Mouse (Mus musculus) hindbrain, embryonic 13.5 days (tissue): ENCODE results near the gene Gpat3. TPM values are rescaled to one million over a fixed set of nuclear protein-coding genes. Genes with fewer than 3 reads are reported as not detected.

ENCODE experiments used
- ATAC-seq: fragments of 200-750 bp; cut with Nextera tagmentation; 2 replicates; pipeline ENCODE4 v1.8.0; 2017; ENCODE audit warnings: moderate TSS enrichment; ENCODE audit not compliant: low FRiP score
- H3K27ac ChIP-seq: fragments of 300-500 bp; sonication (generic); 2 replicates; pipeline ENCODE4 v1.5.1; 2015; ENCODE audit warnings: inconsistent platforms, mild to moderate bottlenecking, moderate library complexity
- H3K27me3 ChIP-seq: fragments of 300-500 bp; sonication (generic); 2 replicates; pipeline ENCODE4 v1.6.1; 2015; ENCODE audit warnings: mild to moderate bottlenecking, inconsistent platforms
- H3K36me3 ChIP-seq: fragments of 300-500 bp; sonication (generic); 2 replicates; pipeline ENCODE4 v1.6.1; 2015; ENCODE audit warnings: mild to moderate bottlenecking, inconsistent platforms
- H3K4me1 ChIP-seq: fragments of 300-500 bp; sonication (generic); replicated peaks from 2 replicates; pipeline ENCODE4 v1.6.1; 2015; ENCODE audit warnings: inconsistent platforms
- H3K4me2 ChIP-seq: fragments of 300-500 bp; sonication (generic); 2 replicates; pipeline ENCODE4 v1.6.1; 2015; ENCODE audit warnings: inconsistent platforms, mild to moderate bottlenecking, moderate library complexity
- H3K4me3 ChIP-seq: fragments of 300-500 bp; sonication (generic); 2 replicates; pipeline ENCODE4 v1.5.1; 2015; ENCODE audit warnings: mild to moderate bottlenecking, inconsistent platforms
- H3K9ac ChIP-seq: fragments of 300-500 bp; sonication (generic); 2 replicates; pipeline ENCODE4 v1.6.1; 2015; ENCODE audit warnings: mild to moderate bottlenecking, inconsistent platforms
- H3K9me3 ChIP-seq: fragments of 300-500 bp; sonication (generic); 2 replicates; pipeline ENCODE4 v1.6.1; 2016; ENCODE audit warnings: inconsistent platforms
- WGBS: fragments of 180-500 bp; shearing (Covaris S2); methylation state at CpG from one replicate; pipeline ENCODE4 v1.1.7; 2015; 5-methylcytosine and 5-hydroxymethylcytosine counted together
- polyA plus RNA-seq: library from polyadenylated mRNA; unstranded; fragments of >200 nt; fragmentation: Nextera tagmentation; extraction: Ambion mirVana; gene quantifications from 2 replicates; pipeline ENCODE4 v1.2.1, GENCODE M21; 2015

Gpat3 gene
- polyA plus RNA-seq, 1 experiment from 2014 or later, result 1.5 TPM

GRCm38 (mm10) chr5:100943716-100944115, 98.2 kb downstream of the Gpat3 start:
- Histone ChIP-seq H3K27me3 (peaks cover 12% of the 10 kb centered on the region), H3K4me2 (no peak overlapping the region), H3K9ac (no peak overlapping the region), H3K27ac (no peak overlapping the region), H3K36me3 (no peaks in the 10 kb centered on the region), H3K9me3 (no peaks in the 10 kb centered on the region), H3K4me3 (no peak overlapping the region), H3K4me1 (peaks cover 10% of the 10 kb centered on the region)
- no peak for ATAC-seq
- WGBS, result 49% methylated on average over 11 of the region's 11 CpGs

- peaks cover 12% of the 10 kb centered on the region for H3K27me3 ChIP-seq
- 65% methylated on average over 10 of the region's 10 CpGs for WGBS
- H3K4me2 ChIP-seq, result no peak overlapping the region
- peaks cover 10% of the 10 kb centered on the region for H3K4me1 ChIP-seq
- no peak overlapping the region for H3K27ac ChIP-seq
- H3K9me3 ChIP-seq, result no peaks in the 10 kb centered on the region
- H3K4me3 ChIP-seq, result no peak overlapping the region
- no peak for ATAC-seq
- no peak overlapping the region for H3K9ac ChIP-seq
- H3K36me3 ChIP-seq, result no peaks in the 10 kb centered on the region
These were observed 99.8 kb downstream of the Gpat3 start for GRCm38 (mm10) chr5:100945336-100945735.

Other genes starting within 250 kb of the Gpat3 start
- gene Coq2, start 170.6 kb upstream of the Gpat3 start, polyA plus RNA-seq, result 43.6 and 46.6 TPM in 2 replicates
- 0.74 and 0.87 TPM in 2 replicates for gene Hpse, start 126.0 kb upstream of the Gpat3 start, polyA plus RNA-seq
- gene Helq, start 47.1 kb upstream of the Gpat3 start, polyA plus RNA-seq, result 18.6 and 21.1 TPM in 2 replicates
- gene Mrps18c, start 47.1 kb upstream of the Gpat3 start, polyA plus RNA-seq, result 171 and 184 TPM in 2 replicates
- 15.1 and 16.2 TPM in 2 replicates for gene Abraxas1, start 24.7 kb upstream of the Gpat3 start, polyA plus RNA-seq